Mouse (Mus musculus) forebrain, embryonic 16.5 days (tissue): Measurements from ENCODE around the gene Clec2i. TPM values are rescaled to one million over a fixed set of nuclear protein-coding genes. Genes with fewer than 3 reads are reported as not detected.

Source experiments
- ATAC-seq: fragments of 200-750 bp; cut with Nextera tagmentation; 2 replicates; pipeline ENCODE4 v1.8.0; 2017; ENCODE audit warnings: mild to moderate bottlenecking, moderate library complexity
- H3K27ac ChIP-seq: fragments of 300-500 bp; sonication (generic); 2 replicates; pipeline ENCODE4 v1.5.1; 2014; ENCODE audit warnings: low read length, control low read depth
- H3K27me3 ChIP-seq: fragments of 300-500 bp; sonication (generic); replicated peaks from 2 replicates; pipeline ENCODE4 v1.6.1; 2014; ENCODE audit warnings: low read length; ENCODE audit not compliant: control insufficient read depth, insufficient read depth
- H3K36me3 ChIP-seq: fragments of 300-500 bp; sonication (generic); 2 replicates; pipeline ENCODE4 v1.6.1; 2014; ENCODE audit not compliant: control insufficient read depth, insufficient read depth
- H3K4me1 ChIP-seq: fragments of 300-500 bp; sonication (generic); replicated peaks from 2 replicates; pipeline ENCODE4 v1.6.1; 2014; ENCODE audit warnings: low read length; ENCODE audit not compliant: control insufficient read depth, insufficient read depth
- H3K4me2 ChIP-seq: fragments of 300-500 bp; sonication (generic); 2 replicates; pipeline ENCODE4 v1.6.1; 2014; ENCODE audit warnings: mild to moderate bottlenecking, low read length, control low read depth
- H3K4me3 ChIP-seq: fragments of 300-500 bp; sonication (generic); replicated peaks from 2 replicates; pipeline ENCODE4 v1.5.1; 2014; ENCODE audit warnings: mild to moderate bottlenecking, low read length, control low read depth
- H3K9ac ChIP-seq: fragments of 300-500 bp; sonication (generic); replicated peaks from 2 replicates; pipeline ENCODE4 v1.6.1; 2014; ENCODE audit warnings: low read depth, low read length, control low read depth
- H3K9me3 ChIP-seq: fragments of 300-500 bp; sonication (generic); 2 replicates; pipeline ENCODE4 v1.6.1; 2016; ENCODE audit warnings: low read length; ENCODE audit not compliant: control insufficient read depth
- WGBS: fragments of 180-500 bp; shearing (Covaris S2); extraction: QIAGEN DNeasy Blood & Tissue Kit; methylation state at CpG from one replicate; pipeline ENCODE4 v1.1.7; 2014; 5-methylcytosine and 5-hydroxymethylcytosine counted together
- polyA plus RNA-seq: library from polyadenylated mRNA; unstranded; fragments of >200 nt; fragmentation: Nextera tagmentation; extraction: Ambion mirVana; gene quantifications from 2 replicates; pipeline ENCODE4 v1.2.1, GENCODE M21; 2015

The Clec2i gene
- polyA plus RNA-seq, 1 experiment from 2014 or later = not detected

DNA sequence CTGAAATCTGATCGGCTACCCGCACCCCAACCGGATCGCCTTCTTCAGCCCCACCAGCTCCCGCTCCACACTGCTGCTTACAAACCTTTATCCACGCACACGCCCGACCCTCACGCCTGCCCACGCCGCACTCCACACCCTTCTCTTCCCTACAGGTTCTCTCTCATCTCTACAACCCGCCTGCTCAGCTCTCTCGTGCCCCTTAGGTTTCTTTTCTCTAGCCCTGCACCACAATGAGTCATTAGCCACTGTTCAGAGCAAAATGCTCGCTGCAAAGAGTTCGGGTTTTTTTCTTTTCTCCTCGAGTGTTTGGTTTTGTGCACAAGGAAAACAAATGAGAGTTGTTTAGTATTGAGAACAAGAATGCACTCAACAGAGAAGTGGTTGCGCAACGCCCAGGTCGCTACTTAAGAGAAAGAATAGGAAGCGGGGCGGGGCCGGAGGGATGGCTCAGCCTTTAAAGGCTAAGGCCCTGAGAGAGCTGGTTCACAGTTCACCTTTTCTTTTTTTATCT, 43.9 kb upstream of the Clec2i start:
- no peaks in the 10 kb centered on the region for H3K27me3 ChIP-seq
- H3K4me1 ChIP-seq = peaks cover 22% of the 10 kb centered on the region
- H3K36me3 ChIP-seq = no peaks in the 10 kb centered on the region
- peak overlapping the region; percentile 89 for H3K27ac ChIP-seq
- peak; percentile 54 for ATAC-seq
- peak overlapping the region; percentile 71 for H3K4me2 ChIP-seq
- 0% methylated on average over 22 of the region's 22 CpGs for WGBS
- H3K9me3 ChIP-seq = no peaks in the 10 kb centered on the region
- peak overlapping the region; percentile 71 for H3K9ac ChIP-seq
- H3K4me3 ChIP-seq = peak overlapping the region; percentile 94

DNA sequence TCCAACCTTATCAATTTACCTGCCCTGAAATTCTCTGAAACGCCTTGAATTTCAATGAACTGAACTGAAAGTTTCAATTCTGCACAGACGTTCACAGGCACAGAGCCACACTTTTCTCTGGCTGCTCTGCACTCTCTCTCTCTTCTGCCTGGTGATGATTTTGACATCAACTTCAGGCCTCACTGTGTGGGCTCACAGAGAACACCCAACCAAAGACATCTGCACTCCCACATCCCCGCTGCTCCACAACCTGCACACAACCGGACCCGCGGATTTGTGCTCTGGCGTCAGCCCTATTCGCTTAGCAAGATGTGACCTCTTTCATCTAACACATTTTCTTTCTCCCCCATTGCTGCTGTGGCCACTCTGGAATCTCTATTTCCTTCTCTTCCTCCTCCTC, 43.3 kb upstream of the Clec2i start:
- peaks cover 22% of the 10 kb centered on the region for H3K4me1 ChIP-seq
- H3K36me3 ChIP-seq = no peaks in the 10 kb centered on the region
- WGBS = 25% methylated on average over 8 of the region's 8 CpGs
- H3K4me3 ChIP-seq = peak overlapping the region; percentile 94
- ATAC-seq = no peak
- H3K9me3 ChIP-seq = no peaks in the 10 kb centered on the region
- peak overlapping the region; percentile 71 for H3K4me2 ChIP-seq
- peak overlapping the region; percentile 28; the same call in 1 of the 2 replicates for H3K27ac ChIP-seq
- no peaks in the 10 kb centered on the region for H3K27me3 ChIP-seq
- peak overlapping the region; percentile 44; the same call in 1 of the 2 replicates for H3K9ac ChIP-seq

DNA sequence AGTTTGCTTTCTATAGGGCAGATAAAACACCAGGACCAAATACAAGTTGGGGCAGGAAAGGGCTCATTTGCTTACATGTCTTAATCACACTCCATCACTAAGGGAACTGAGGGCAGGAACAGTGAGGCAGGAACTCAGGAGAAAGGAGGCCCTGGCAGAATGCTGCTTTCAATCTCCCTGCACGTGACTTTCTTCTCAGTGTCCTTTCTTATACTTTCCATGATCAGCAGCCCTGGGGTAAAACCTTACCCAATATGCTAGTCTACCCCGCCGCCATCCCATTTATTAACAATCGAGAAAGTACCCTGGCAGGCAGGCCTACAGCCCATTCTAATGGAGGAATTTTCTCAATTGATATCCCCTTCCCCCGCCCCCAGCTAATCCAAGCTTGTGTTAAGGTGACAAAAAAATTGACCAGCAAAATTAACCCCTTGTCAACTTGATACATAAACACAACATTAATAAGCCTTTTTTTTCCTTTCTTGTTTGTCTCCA, 42.8 kb upstream of the Clec2i start:
- Histone ChIP-seq H3K27ac (no peak overlapping the region), H3K9me3 (no peaks in the 10 kb centered on the region), H3K36me3 (no peaks in the 10 kb centered on the region), H3K4me3 (no peak overlapping the region; the same call in 1 of the 2 replicates), H3K9ac (no peak overlapping the region; the same call in 1 of the 2 replicates), H3K27me3 (no peaks in the 10 kb centered on the region), H3K4me1 (peaks cover 20% of the 10 kb centered on the region), H3K4me2 (peak overlapping the region; percentile 71)
- no peak for ATAC-seq
- WGBS = 61% methylated on average over 5 of the region's 5 CpGs

DNA sequence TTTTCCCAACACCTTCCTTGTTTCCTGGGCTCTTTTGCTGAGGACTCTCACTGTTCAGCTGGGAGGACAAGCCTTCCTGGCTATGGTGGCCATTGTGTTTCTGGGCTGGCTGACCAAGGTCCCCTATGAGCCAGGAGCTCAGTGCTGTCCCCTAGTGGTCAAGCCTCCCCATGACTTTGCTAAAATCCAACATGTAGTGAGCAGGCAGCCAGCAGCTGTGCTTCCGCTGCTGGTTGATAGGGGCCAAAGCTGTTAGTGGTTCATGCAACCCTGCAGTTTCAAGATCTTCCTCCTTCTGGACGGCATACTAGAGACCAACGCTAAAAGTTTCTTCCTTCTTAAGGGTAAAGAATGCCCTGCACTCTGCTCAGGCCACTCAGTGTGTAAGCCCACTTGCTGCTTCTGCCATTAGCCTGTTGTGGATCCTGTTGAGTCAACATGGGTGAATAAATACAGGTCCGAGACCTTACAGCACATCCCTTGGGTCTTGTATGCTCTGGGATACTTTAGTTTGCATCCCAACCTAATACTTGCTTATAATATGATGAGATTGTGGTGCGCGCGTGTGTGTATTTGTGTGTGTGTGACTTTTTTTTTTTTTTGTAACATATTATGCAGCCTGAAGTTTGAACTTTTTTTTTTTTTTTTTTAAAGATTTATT, 41.9 kb upstream of the Clec2i start:
- no peak overlapping the region for H3K4me2 ChIP-seq
- no peak for ATAC-seq

DNA sequence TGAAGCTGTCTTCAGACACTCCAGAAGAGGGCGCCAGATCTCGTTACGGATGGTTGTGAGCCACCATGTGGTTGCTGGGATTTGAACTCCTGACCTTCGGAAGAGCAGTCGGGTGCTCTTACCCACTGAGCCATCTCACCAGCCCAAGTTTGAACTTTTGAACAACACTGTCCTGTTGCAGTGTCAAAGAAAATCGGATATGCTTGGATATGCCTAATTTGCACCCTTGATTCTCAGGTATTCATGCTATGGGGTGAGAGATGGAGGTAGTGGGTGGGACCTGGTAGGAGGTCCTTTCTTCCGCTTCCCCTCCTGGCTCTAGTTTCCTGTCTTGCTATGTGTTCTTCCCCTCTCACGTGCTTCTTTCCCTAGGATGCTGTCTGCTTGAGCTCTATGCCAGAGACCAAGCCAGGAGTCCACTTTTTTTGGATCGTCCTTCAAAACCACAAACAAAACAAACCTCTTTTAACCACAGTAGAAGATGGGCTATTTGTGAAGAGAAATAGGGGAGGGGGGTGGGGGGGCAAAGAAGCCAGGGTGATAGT, 41.3 kb upstream of the Clec2i start:
- Histone ChIP-seq H3K27me3 (no peaks in the 10 kb centered on the region), H3K9ac (no peak overlapping the region), H3K9me3 (no peaks in the 10 kb centered on the region), H3K4me1 (peaks cover 16% of the 10 kb centered on the region), H3K36me3 (no peaks in the 10 kb centered on the region), H3K4me2 (no peak overlapping the region), H3K27ac (no peak overlapping the region), H3K4me3 (no peak overlapping the region)
- WGBS = 68% methylated on average over 6 of the region's 9 CpGs
- no peak for ATAC-seq

More for the DNA sequence above, 41.9 kb upstream of the Clec2i start:
- Histone ChIP-seq H3K4me1 (peaks cover 16% of the 10 kb centered on the region), H3K27ac (no peak overlapping the region), H3K4me3 (no peak overlapping the region), H3K27me3 (no peaks in the 10 kb centered on the region), H3K9me3 (no peaks in the 10 kb centered on the region), H3K36me3 (no peaks in the 10 kb centered on the region), H3K9ac (no peak overlapping the region)
- WGBS = 28% methylated on average over 7 of the region's 7 CpGs

DNA sequence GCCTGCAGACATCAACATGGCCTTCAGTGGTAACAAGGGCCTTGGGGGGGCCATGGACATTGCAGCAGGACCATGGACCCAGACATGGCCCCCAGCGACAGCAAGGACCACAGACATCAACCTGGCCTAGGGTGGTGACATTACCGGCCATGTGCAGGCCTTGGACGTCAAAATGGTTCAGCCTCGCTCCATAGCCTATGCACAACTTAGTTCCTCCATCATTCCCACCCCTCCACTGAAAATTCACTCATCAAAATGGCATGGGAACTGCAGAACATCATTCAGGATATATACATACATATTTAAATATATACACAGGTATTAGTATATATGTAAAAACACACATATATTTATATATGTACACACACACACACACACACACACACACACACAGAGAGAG, 40.0 kb upstream of the Clec2i start:
- H3K9ac ChIP-seq = no peak overlapping the region
- 86% methylated on average over 4 of the region's 4 CpGs for WGBS
- ATAC-seq = no peak
- peaks cover 8% of the 10 kb centered on the region for H3K4me1 ChIP-seq
- no peak overlapping the region for H3K4me2 ChIP-seq
- H3K9me3 ChIP-seq = no peaks in the 10 kb centered on the region
- no peaks in the 10 kb centered on the region for H3K36me3 ChIP-seq
- no peaks in the 10 kb centered on the region for H3K27me3 ChIP-seq
- H3K27ac ChIP-seq = no peak overlapping the region
- H3K4me3 ChIP-seq = no peak overlapping the region

DNA sequence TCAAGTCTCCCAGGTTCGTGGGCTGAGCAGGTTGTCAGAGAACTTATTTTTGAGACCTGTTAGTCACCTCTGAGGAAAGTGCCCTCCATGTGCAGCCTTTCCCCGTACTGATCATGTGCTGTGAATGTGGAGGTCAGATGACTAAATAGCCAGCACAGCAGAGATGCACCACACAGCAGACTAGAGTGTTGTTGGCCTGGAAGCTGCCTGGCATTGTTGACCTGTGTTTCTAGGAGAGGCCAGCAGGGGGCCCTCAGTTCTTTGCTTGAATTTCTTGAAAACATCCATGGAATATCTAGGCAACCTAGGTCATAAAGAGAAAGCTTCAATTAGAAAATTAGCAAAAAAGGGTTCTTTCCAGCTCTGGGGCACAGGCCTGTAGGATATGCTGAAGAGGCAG, 37.5 kb upstream of the Clec2i start:
- H3K27ac ChIP-seq = no peak overlapping the region
- H3K9me3 ChIP-seq = no peaks in the 10 kb centered on the region
- 64% methylated on average over 2 of the region's 2 CpGs for WGBS
- no peak overlapping the region for H3K4me3 ChIP-seq
- H3K4me1 ChIP-seq = no peaks in the 10 kb centered on the region; the same call in 1 of the 2 replicates
- no peak overlapping the region for H3K4me2 ChIP-seq
- peak; percentile 22; the same call in 1 of the 2 replicates for ATAC-seq
- H3K9ac ChIP-seq = no peak overlapping the region
- H3K36me3 ChIP-seq = no peaks in the 10 kb centered on the region
- H3K27me3 ChIP-seq = no peaks in the 10 kb centered on the region

DNA sequence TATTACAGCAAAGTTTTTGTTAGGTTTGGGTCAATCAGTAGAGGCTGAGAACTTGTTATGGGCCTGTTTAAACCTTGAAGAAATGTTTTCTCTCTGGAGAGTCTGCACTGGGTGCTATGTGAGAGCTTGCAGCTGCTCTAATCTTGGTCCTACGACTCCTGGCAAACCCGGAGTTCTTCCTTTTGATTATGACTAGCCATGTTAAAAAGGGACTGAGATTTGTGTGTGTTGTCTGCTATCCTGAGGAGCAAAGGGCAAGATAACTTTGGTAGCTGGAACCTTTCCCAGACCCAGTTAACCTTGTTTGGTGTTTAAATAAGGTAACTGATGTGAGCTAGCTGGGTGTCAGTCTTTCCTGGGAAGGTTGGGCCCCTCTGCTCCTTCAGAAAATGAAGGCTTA, 36.7 kb upstream of the Clec2i start:
- Histone ChIP-seq H3K9me3 (no peaks in the 10 kb centered on the region), H3K4me3 (no peak overlapping the region), H3K27me3 (no peaks in the 10 kb centered on the region), H3K36me3 (no peaks in the 10 kb centered on the region), H3K27ac (no peak overlapping the region), H3K4me1 (no peaks in the 10 kb centered on the region; the same call in 1 of the 2 replicates), H3K9ac (no peak overlapping the region), H3K4me2 (no peak overlapping the region)
- ATAC-seq = no peak
- WGBS = 79% methylated on average over 2 of the region's 2 CpGs

DNA sequence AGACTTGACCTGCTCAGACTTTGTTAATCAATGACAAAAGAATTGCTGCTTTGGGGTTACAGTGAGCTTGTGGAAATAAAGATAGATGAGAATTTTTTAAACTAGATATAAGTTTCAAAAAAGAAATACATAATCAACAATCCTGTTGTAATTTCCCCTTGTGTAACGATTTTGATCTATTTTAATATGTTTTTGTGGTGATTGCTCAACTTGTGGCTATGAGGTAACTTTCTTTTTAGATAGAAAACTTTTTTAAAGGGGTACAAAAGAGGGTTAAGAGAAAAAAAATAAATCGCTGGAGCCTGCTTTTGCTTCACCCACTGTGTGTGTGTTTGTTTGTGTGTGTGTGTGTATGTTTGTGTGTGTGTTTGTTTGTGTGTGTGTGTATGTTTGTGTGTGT, 36.2 kb upstream of the Clec2i start:
- 91% methylated on average over 2 of the region's 2 CpGs for WGBS
- no peaks in the 10 kb centered on the region for H3K36me3 ChIP-seq
- no peak overlapping the region for H3K4me2 ChIP-seq
- no peaks in the 10 kb centered on the region for H3K27me3 ChIP-seq
- no peaks in the 10 kb centered on the region for H3K9me3 ChIP-seq
- no peak overlapping the region for H3K9ac ChIP-seq
- H3K4me1 ChIP-seq = no peaks in the 10 kb centered on the region; the same call in 1 of the 2 replicates
- no peak for ATAC-seq
- no peak overlapping the region for H3K4me3 ChIP-seq
- H3K27ac ChIP-seq = no peak overlapping the region
